Mouse (Mus musculus): ENCODE data around the gene AC170998.1. TPM values are rescaled to one million over a fixed set of nuclear protein-coding genes. Genes with fewer than 3 reads are reported as not detected.
A peak's percentile ranks its signal among the peaks of the same experiment; 100 is the strongest.

The AC170998.1 gene
- total and polyA plus RNA-seq, 2 experiments from 2014 or later = 1.00 TPM; not detected in 1

GRCm38 (mm10) chr17:28760736-28761312 is 34.9 kb downstream of the AC170998.1 start:
- DNase-seq (ENCODE audit: low spot score) = no peak
- Histone ChIP-seq H3K4me3 (ENCODE audit: low read depth, low read length) (no peak overlapping the region), H3K4me2 (ENCODE audit: low read depth, low read length) (no peak overlapping the region), H3K4me1 (ENCODE audit: control insufficient read depth, insufficient read depth) (no peaks in the 10 kb centered on the region), H3K27me3 (ENCODE audit: control insufficient read depth, insufficient read depth, low read length) (no peaks in the 10 kb centered on the region), H3K27ac (ENCODE audit: low read depth) (no peak overlapping the region), H3K9me3 (replicated peaks; ENCODE audit: control insufficient read depth, low read length) (no peaks in the 10 kb centered on the region), H3K36me3 (replicated peaks; ENCODE audit: control insufficient read depth, insufficient read depth, low read length) (no peaks in the 10 kb centered on the region), H3K9ac (replicated peaks; ENCODE audit: low read depth, low read length) (no peak overlapping the region)
- WGBS = 62% methylated on average over 8 of the region's 8 CpGs
- TF ChIP-seq EP300 (IDR thresholded peaks at IDR 0.05; ENCODE audit: low read depth) (no peak), CTCF (IDR thresholded peaks at IDR 0.05; ENCODE audit: low read depth) (no peak)
- no peak for ATAC-seq (ENCODE audit: insufficient read depth, low read depth)

- WGBS = 13% methylated on average over 3 of the region's 3 CpGs
- Histone ChIP-seq H3K9ac (replicated peaks; ENCODE audit: low read depth, low read length) (no peak overlapping the region), H3K4me3 (ENCODE audit: low read depth, low read length) (no peak overlapping the region), H3K9me3 (replicated peaks; ENCODE audit: control insufficient read depth, low read length) (no peaks in the 10 kb centered on the region), H3K27ac (ENCODE audit: low read depth) (no peak overlapping the region), H3K36me3 (replicated peaks; ENCODE audit: control insufficient read depth, insufficient read depth, low read length) (no peaks in the 10 kb centered on the region), H3K4me2 (ENCODE audit: low read depth, low read length) (no peak overlapping the region), H3K4me1 (ENCODE audit: control insufficient read depth, insufficient read depth) (no peaks in the 10 kb centered on the region), H3K27me3 (ENCODE audit: control insufficient read depth, insufficient read depth, low read length) (no peaks in the 10 kb centered on the region)
- peak; percentile 65 for DNase-seq (ENCODE audit: low spot score)
- ATAC-seq (ENCODE audit: insufficient read depth, low read depth) = no peak; the same call in 1 of the 2 replicates
- TF ChIP-seq EP300 (IDR thresholded peaks at IDR 0.05; ENCODE audit: low read depth) (no peak), CTCF (IDR thresholded peaks at IDR 0.05; ENCODE audit: low read depth) (peak; percentile 92)
Measured at GRCm38 (mm10) chr17:28761871-28762270, 36.0 kb downstream of the AC170998.1 start.

GRCm38 (mm10) chr17:28766203-28766602 is 40.3 kb downstream of the AC170998.1 start:
- H3K36me3 ChIP-seq (replicated peaks; ENCODE audit: control insufficient read depth, insufficient read depth, low read length) = no peaks in the 10 kb centered on the region
- no peak for DNase-seq (ENCODE audit: low spot score)
- no peak for ATAC-seq (ENCODE audit: insufficient read depth, low read depth)
- H3K27ac ChIP-seq (ENCODE audit: low read depth) = no peak overlapping the region
- H3K4me3 ChIP-seq (ENCODE audit: low read depth, low read length) = no peak overlapping the region
- H3K4me2 ChIP-seq (ENCODE audit: low read depth, low read length) = no peak overlapping the region
- H3K4me1 ChIP-seq (ENCODE audit: control insufficient read depth, insufficient read depth) = peaks cover 15% of the 10 kb centered on the region
- TF ChIP-seq EP300 (IDR thresholded peaks at IDR 0.05; ENCODE audit: low read depth) (no peak), CTCF (IDR thresholded peaks at IDR 0.05; ENCODE audit: low read depth) (no peak)
- WGBS = 58% methylated on average over 3 of the region's 3 CpGs
- H3K9me3 ChIP-seq (replicated peaks; ENCODE audit: control insufficient read depth, low read length) = no peaks in the 10 kb centered on the region
- H3K9ac ChIP-seq (replicated peaks; ENCODE audit: low read depth, low read length) = no peak overlapping the region
- peaks cover 32% of the 10 kb centered on the region for H3K27me3 ChIP-seq (ENCODE audit: control insufficient read depth, insufficient read depth, low read length)

GRCm38 (mm10) chr17:28766781-28767515 is 41.1 kb downstream of the AC170998.1 start:
- Histone ChIP-seq H3K27ac (ENCODE audit: low read depth) (no peak overlapping the region), H3K4me3 (ENCODE audit: low read depth, low read length) (no peak overlapping the region), H3K27me3 (ENCODE audit: control insufficient read depth, insufficient read depth, low read length) (peaks cover 32% of the 10 kb centered on the region), H3K9ac (replicated peaks; ENCODE audit: low read depth, low read length) (no peak overlapping the region), H3K4me2 (ENCODE audit: low read depth, low read length) (no peak overlapping the region), H3K9me3 (replicated peaks; ENCODE audit: control insufficient read depth, low read length) (no peaks in the 10 kb centered on the region), H3K4me1 (ENCODE audit: control insufficient read depth, insufficient read depth) (peaks cover 15% of the 10 kb centered on the region), H3K36me3 (replicated peaks; ENCODE audit: control insufficient read depth, insufficient read depth, low read length) (no peaks in the 10 kb centered on the region)
- no peak for TF ChIP-seq EP300 (IDR thresholded peaks at IDR 0.05; ENCODE audit: low read depth)
- no peak for TF ChIP-seq CTCF (IDR thresholded peaks at IDR 0.05; ENCODE audit: low read depth)
- WGBS = 72% methylated on average over 11 of the region's 11 CpGs
- DNase-seq (ENCODE audit: low spot score) = no peak
- no peak for ATAC-seq (ENCODE audit: insufficient read depth, low read depth)

- DNase-seq (ENCODE audit: low spot score) = no peak
- TF ChIP-seq EP300 (IDR thresholded peaks at IDR 0.05; ENCODE audit: low read depth) (no peak), CTCF (IDR thresholded peaks at IDR 0.05; ENCODE audit: low read depth) (no peak)
- Histone ChIP-seq H3K9ac (replicated peaks; ENCODE audit: low read depth, low read length) (peak within 1 kb of the TSS; percentile 43), H3K27me3 (ENCODE audit: control insufficient read depth, insufficient read depth, low read length) (peaks cover 37% of the 10 kb centered on the region), H3K36me3 (replicated peaks; ENCODE audit: control insufficient read depth, insufficient read depth, low read length) (no peaks in the 10 kb centered on the region), H3K4me2 (ENCODE audit: low read depth, low read length) (peak within 1 kb of the TSS; percentile 59), H3K9me3 (replicated peaks; ENCODE audit: control insufficient read depth, low read length) (no peaks in the 10 kb centered on the region), H3K27ac (ENCODE audit: low read depth) (no peak within 1 kb of the TSS), H3K4me1 (ENCODE audit: control insufficient read depth, insufficient read depth) (peaks cover 15% of the 10 kb centered on the region), H3K4me3 (ENCODE audit: low read depth, low read length) (peak within 1 kb of the TSS; percentile 43)
- WGBS = 2% methylated on average over 53 of the region's 58 CpGs
- ATAC-seq (ENCODE audit: insufficient read depth, low read depth) = no peak
Measured at GRCm38 (mm10) chr17:28769121-28769874, 43.4 kb downstream of the AC170998.1 start, which contains the start of gene Mapk13. Gene Mapk13 (plus strand): TSS chr17:28769297.
